Mouse (Mus musculus) embryonic fibroblast, embryonic 13.5 days (primary cell): ENCODE results near the gene Gm21425. TPM values are rescaled to one million over a fixed set of nuclear protein-coding genes. Genes with fewer than 3 reads are reported as not detected.
"Not testable (repeated sequence)": the region's sequence is repeated elsewhere in the genome, so short reads cannot be mapped to it uniquely, and the experiment has no call there.

Experiments used
- H3K27ac ChIP-seq: 2 replicates; pipeline ENCODE4 v1.5.1; 2012; ENCODE audit warnings: low read length, control low read depth, inconsistent platforms; ENCODE audit not compliant: insufficient read depth
- H3K4me1 ChIP-seq: 2 replicates; pipeline ENCODE4 v1.6.1; 2011; ENCODE audit warnings: low read length; ENCODE audit not compliant: control insufficient read depth, insufficient read depth
- H3K4me3 ChIP-seq: 2 replicates; pipeline ENCODE4 v1.5.1; 2011; ENCODE audit warnings: mild to moderate bottlenecking, control low read depth, low read length; ENCODE audit not compliant: insufficient read depth
- polyA plus RNA-seq: library from polyadenylated mRNA; stranded (reverse); fragments of >200 nt; gene quantifications from 2 replicates; pipeline ENCODE4 v1.2.4, GENCODE M21; 2011; ENCODE audit warnings: low read depth; ENCODE audit not compliant: missing spikeins, insufficient read length

The Gm21425 gene
- not detected in 2 replicates for polyA plus RNA-seq

GRCm38 (mm10) chrY:13161668-13162067 is at the start of gene Gm21425:
TSS of gene Gm21425 (plus strand) at chrY:13161968.
- H3K4me1 ChIP-seq: not testable (repeated sequence)

GRCm38 (mm10) chrY:13133392-13133791 is 28.4 kb upstream of the Gm21425 start, which contains the start of gene Gm21891:
TSS of gene Gm21891 (minus strand) at chrY:13133492.
- not testable (repeated sequence) for H3K4me3 ChIP-seq, H3K27ac ChIP-seq, H3K4me1 ChIP-seq

More at GRCm38 (mm10) chrY:13161668-13162067, at the start of gene Gm21425:
- H3K27ac ChIP-seq, H3K4me3 ChIP-seq: not testable (repeated sequence)

Other genes starting within 250 kb of the Gm21425 start
- not detected in 2 replicates for gene Gm20807, start 119.1 kb upstream of the Gm21425 start, polyA plus RNA-seq
- not detected in 2 replicates for gene Gm21891, start 28.5 kb upstream of the Gm21425 start, polyA plus RNA-seq
- not detected in 2 replicates for gene Gm21828, start 62.0 kb downstream of the Gm21425 start, polyA plus RNA-seq
- not detected in 2 replicates for gene Gm21440, start 90.4 kb downstream of the Gm21425 start, polyA plus RNA-seq
- gene Gm21454, start 90.5 kb downstream of the Gm21425 start, polyA plus RNA-seq: not detected in 2 replicates
- not detected in 2 replicates for gene Gm21725, start 187.1 kb downstream of the Gm21425 start, polyA plus RNA-seq